Mouse (Mus musculus) right cerebral cortex, adult 18-20 months (tissue): ENCODE measurements around the gene Pik3r1.

Experiments
- DNase-seq: peaks from one replicate; pipeline ENCODE4 v3.0.0; 2022; ENCODE audit warnings: mixed read lengths

Gene Pik3r1

GRCm38 (mm10) chr13:101767809-101768629 lies at the start of gene Pik3r1:
Gene Pik3r1, minus strand, starts transcription at chr13:101768217.
- peak; percentile 96 for DNase-seq

GRCm38 (mm10) chr13:101813267-101813900 lies 45.4 kb upstream of the Pik3r1 start:
- peak; percentile 13 for DNase-seq

GRCm38 (mm10) chr13:101812341-101812740 lies 44.3 kb upstream of the Pik3r1 start:
- no peak for DNase-seq

- DNase-seq = peak; percentile 58
Measured at GRCm38 (mm10) chr13:101811882-101812281, 43.9 kb upstream of the Pik3r1 start.

GRCm38 (mm10) chr13:101810667-101811066 lies 42.6 kb upstream of the Pik3r1 start:
- peak; percentile 65 for DNase-seq

- no peak for DNase-seq
Measured at GRCm38 (mm10) chr13:101809796-101810195, 41.8 kb upstream of the Pik3r1 start.

DNA sequence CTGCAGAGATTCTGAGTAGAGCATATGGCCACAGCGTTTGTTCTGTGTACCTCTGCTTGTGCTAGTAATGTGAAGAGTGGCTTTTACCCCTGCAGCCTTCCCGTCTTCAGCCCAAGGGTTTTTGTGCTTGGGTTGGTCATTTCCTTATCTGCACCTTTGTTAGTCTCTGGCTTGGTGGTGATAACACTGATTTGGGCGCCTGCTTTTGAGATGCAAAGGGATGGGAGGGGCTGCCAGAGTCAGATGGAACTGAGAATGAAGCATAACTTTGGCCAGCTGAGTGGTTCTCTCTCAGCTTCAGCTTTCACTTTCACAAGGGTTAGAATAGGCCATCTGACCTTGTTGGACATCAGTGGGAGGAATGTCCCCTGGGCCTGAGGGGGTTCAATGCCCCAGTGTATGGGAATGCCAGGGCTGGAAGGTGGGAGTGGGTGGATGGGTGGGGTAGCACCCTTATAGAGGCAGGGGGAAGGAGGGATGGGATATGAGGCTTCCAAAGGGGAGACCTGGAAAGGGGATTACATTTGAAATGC lies 37.6 kb upstream of the Pik3r1 start:
- no peak for DNase-seq

GRCm38 (mm10) chr13:101801372-101802186 lies 33.6 kb upstream of the Pik3r1 start:
- DNase-seq = peak; percentile 73

GRCm38 (mm10) chr13:101800833-101801371 lies 32.9 kb upstream of the Pik3r1 start:
- DNase-seq = no peak

DNA sequence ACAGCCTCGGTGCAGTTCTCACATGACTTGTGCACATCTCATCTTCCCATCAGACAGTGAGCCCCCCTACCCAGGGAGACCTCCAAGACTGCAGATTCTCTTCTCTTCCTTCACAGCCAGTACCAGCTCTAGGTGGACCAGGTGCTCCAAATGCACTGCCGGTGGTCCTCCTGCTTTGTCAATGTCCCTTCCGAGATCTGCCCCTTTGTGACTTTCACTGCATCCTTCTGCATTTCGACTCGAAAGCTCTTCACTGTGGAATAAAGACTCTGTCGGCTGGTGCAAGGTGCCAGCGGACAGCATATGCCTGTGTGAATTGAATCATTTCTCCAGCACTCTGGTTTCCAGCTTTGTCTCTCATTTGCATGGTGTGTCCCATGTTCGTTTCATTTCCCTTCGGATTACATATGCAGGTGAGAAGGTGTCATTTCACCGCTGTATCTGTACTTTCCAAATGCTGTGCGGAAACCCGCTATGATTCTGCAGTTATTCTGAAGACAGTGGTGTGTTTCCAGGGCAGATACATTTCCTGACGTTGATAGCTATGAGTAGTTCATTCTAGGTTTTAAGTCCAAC lies 32.1 kb upstream of the Pik3r1 start:
- DNase-seq = no peak

DNA sequence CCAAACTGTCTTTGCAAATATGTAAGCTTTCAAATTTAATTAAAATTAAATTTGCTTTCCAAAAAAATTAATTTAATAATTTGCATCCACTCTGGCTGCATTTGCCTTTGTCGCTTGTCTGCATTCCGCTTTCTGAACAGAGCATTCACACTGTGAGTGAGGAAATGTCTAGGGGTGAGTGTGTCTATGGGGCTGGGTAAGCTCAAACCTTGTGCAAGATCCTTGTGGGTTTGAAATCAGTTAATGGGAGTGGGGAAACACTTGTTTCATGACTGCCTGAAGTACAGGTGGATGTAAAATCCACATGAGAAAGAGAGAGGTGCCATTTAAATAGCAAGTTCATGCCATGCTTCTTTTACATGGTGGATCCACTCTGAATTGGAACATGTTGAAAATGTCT lies 31.3 kb upstream of the Pik3r1 start:
- DNase-seq = no peak

- DNase-seq = no peak
Measured at GRCm38 (mm10) chr13:101798522-101798921, 30.5 kb upstream of the Pik3r1 start.

GRCm38 (mm10) chr13:101796983-101797382 lies 29.0 kb upstream of the Pik3r1 start:
- DNase-seq = no peak

DNA sequence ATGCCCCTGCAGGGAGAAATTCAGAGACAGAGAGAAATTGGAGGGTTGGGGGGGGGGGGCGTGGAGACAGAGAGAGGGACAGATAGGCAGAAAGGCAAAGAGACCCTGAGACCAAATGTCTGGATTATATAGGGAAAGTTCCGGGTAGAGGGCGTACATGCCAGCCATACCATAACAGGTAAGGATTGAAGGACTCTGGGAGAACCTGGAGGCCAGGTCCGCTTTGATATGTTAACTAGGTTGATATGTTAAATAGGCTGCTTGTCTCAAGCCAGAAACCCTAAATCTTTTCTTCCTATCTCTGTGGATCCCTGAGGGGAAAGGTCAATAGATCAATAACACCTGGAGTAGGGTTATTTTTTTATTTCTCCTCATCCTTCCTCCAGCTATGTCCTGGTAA lies 17.7 kb upstream of the Pik3r1 start:
- no peak for DNase-seq

DNA sequence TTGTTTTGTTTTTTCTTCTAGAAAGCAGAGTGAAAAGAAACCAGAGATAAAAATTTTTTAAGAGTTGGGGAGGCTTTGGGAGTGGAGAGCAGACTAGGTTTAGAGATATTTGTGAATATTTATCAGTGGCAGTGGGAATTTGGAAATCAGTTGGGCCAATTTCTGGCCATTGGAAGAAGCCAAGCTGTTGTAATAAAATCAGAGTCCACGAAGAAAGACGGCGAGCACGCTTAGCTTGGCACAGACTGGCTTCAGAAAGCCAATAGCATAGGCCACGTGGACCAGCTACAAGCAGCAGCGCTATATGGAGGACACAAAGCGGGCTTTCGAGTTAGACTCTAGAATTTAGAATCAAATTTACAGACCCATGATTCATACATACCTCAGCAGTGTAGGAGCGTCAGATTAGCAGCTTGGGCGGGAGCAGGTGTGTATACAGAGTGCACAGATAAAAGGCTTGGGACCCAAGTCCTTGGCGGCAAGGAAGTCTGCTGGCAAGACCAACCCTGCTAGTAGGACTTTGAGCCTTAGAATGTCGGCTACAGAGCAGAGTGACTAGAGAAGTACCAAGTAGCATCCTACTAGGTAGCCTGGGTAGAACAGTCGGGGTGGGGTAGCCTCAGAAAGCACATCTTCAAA lies 16.8 kb upstream of the Pik3r1 start:
- DNase-seq = no peak

GRCm38 (mm10) chr13:101779011-101779410 lies 11.0 kb upstream of the Pik3r1 start:
- no peak for DNase-seq

DNA sequence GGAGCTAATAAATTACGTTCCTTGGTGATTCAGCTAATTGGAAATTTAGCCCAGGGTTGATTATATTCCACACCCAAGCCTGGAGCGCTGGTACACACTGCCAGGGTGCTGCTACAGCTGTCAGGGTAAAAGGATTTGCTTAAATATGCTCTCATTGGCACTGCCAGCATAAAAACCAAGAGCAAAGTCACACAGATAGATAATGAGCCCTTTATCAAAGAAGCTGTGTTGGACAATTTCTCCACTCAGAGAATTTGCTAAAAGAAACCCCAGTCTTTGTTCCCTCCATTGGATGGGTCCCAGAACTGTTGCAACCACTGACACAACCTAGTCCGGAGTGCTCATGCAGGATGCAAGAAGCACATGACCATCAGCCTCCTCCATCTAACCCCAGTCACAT lies 9.8 kb upstream of the Pik3r1 start:
- DNase-seq = no peak

- DNase-seq = no peak
Measured at GRCm38 (mm10) chr13:101771071-101771470, 3.1 kb upstream of the Pik3r1 start.

DNA sequence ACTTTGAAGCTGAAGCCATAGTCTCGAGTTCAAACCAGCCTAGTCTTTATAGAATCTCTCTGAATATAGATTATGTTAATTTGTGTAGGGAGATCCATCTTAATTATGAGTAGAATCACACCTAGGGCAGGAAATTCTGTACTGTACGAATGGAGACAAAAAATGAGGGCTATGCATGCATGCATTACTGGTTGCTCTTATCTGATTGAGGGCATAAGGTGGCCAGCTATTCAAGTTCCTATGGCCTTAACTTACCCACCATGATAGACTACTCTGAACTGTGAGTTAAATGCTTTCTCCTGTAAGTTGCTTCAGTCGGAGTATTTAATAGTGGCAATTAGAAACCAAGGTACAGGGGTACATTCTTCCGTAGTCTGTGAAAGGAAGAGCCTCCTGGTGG lies 1.9 kb upstream of the Pik3r1 start:
- no peak for DNase-seq

GRCm38 (mm10) chr13:101768630-101768991 lies 594 bp upstream of the Pik3r1 start:
- peak; percentile 72 for DNase-seq

- DNase-seq = peak; percentile 49
Measured at GRCm38 (mm10) chr13:101767013-101767808, 806 bp downstream of the Pik3r1 start.
